Mouse (Mus musculus) testis, postnatal 10 days (tissue): ENCODE results near the gene Olfr1195.
"Not testable (repeated sequence)": the region's sequence is repeated elsewhere in the genome, so short reads cannot be mapped to it uniquely, and the experiment has no call there.

Source experiments
- DNase-seq: peaks from one replicate; pipeline ENCODE4 v3.0.0; 2021; ENCODE audit warnings: low spot score

Gene Olfr1195

DNA sequence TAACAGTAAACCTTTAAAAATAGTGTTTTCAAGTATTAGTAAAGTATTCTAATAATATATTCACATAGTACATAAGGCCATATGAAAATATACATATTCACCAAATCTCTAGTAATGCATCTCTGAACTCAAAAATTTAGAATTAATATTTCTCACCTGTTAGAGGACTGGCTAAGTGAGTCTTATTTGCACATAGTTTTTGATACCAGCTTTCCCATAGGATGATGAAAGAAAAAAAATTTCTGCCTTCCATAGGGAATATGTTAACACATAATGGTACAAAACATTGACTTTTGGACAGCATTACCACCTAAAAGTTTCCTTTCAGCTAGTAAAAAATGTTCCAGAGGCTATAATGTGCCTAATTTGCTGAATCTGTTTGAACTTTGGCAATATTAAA is at the start of gene Olfr1195:
Gene Olfr1195, minus strand, starts transcription at position 101 of the 400 bp plus-strand sequence.
- DNase-seq, result no peak

- DNase-seq, result no peak
Measured at GRCm38 (mm10) chr2:88732266-88732665, 43.3 kb upstream of the Olfr1195 start, which contains the start of gene Olfr1197. Olfr1197 (minus strand) TSS chr2:88732366.

DNA sequence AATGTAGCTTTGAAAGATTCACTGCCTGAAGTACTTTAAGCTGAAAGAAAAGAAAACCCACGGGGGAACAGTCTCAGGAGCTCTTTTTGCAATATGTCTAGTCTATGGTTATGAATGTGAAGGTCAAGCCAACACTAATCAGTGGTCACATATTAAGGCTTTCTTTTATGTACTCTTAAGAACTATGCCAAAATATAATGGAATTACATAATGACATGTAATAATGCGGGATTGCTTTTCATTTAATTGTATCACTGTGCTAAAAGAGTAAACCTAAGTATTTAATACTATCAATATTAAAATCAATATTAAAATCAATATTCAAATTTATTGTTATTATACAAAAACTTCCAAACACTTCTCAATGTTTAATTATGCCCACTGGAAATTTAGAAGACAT is 15.5 kb upstream of the Olfr1195 start, which contains the start of gene Olfr1196:
Gene Olfr1196, minus strand, starts transcription at position 101 of the 400 bp plus-strand sequence.
- no peak for DNase-seq

GRCm38 (mm10) chr2:88675328-88675727 is 13.7 kb downstream of the Olfr1195 start, which contains the start of gene Olfr1193:
Olfr1193 (plus strand) TSS chr2:88675628.
- not testable (repeated sequence) for DNase-seq

DNA sequence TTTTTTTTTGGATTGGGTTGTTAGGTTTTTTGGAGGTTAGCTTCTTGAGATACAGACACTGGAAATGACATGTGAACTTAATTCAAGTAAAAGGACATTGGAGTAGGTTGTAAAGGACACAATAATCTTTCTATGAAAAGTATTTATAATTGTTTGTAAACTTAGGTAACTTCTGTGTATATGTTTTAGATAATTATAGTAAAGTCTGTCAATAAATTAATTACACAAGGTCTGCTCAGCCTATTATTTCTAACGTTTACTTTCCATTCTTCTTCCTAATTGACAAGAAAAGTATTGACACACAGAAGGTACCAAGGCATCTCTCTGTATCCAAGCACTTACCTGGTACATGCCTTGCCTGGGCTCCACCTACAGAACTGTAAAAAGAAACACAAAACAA is 40.8 kb downstream of the Olfr1195 start, which contains the start of gene Olfr1192-ps1:
Gene Olfr1192-ps1, plus strand, starts transcription at position 301 of the 400 bp plus-strand sequence.
- DNase-seq, result no peak

DNA sequence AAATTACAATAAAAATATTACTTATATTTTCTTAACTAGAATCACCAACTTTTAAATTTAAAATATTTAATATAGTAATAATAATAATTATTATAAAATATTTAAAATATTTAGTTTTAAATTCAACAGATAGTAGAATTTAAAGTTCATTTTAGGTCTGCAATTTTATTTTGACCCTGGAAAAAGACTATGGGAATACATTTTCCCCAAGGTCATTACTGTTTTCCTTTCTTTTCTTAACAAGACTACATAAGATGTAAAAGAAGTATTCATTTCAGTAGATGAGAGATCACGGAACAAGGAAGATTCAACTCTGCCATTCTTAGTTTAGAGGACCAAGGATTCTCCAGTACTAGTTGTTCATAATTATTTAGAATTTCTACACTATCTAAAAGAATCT is 48.7 kb downstream of the Olfr1195 start, which contains the start of gene Olfr1191-ps1:
Gene Olfr1191-ps1, plus strand, starts transcription at position 301 of the 400 bp plus-strand sequence.
- DNase-seq, result not testable (repeated sequence)
